Mouse (Mus musculus) gastrocnemius, adult 18-20 months (tissue): ENCODE measurements around the gene Ctf2. TPM values are rescaled to one million over a fixed set of nuclear protein-coding genes. Genes with fewer than 3 reads are reported as not detected.
"Not testable (repeated sequence)": the region's sequence is repeated elsewhere in the genome, so short reads cannot be mapped to it uniquely, and the experiment has no call there.

Experiments
- DNase-seq: peaks from one replicate; pipeline ENCODE4 v3.0.0; 2021; ENCODE audit warnings: low spot score
- total RNA-seq, 2 experiments: library from RNA; stranded (reverse); gene quantifications; 2 replicates each; pipeline ENCODE4 v1.2.3; 2021

The Ctf2 gene
- total RNA-seq, 2 experiments from 2014 or later, result not detected

GRCm38 (mm10) chr7:127714816-127715215 lies 17.1 kb downstream of the Ctf2 start:
- no peak for DNase-seq

DNA sequence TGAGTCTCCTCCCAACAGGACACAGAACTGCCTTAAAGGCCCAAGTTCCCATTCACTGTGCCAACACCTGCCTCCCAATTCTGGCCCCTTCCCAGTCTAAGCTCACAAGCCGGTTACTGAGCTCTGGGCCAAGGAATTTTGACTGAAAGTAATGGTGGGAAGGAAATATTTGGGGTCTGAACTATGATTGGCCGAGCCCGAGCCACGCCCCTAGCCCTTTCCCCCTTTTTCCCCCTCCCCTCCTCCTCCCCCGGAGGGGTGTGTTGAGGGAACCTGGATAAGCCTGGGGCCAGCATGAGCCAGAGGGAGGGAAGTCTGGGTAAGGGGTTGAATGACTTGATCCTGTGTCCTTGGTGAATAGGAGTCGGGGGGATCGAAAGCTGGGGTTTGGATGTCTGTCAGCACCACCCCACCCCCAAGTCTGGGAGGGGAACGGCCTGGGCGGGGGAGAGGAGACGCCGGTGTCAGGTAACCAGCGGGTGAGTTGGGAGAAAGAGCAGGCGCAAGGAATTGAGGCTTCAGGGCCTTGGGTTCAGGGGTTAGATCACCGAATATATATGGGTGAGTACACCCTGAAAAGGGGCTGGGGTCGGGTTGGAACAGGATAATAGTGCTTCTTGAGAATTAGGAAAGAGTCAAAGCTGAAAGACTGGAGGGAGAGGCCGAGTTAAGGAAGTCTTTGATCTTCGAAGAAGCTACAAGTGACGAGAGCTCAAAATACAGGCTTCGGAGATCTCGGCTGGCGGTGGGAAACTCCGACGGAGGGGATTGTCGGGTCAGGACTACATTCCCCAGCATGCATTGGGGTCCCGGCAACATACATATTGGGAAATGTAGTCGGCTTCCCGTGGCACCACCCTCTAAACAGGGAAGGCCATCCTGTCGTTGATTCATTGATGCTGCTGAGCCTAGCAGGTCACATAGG lies 19.2 kb downstream of the Ctf2 start, which contains the start of gene Ctf1:
Ctf1 (plus strand) TSS at position 276 of the 925 bp plus-strand sequence.
- DNase-seq, result peak; percentile 79

GRCm38 (mm10) chr7:127711456-127711855 lies 20.5 kb downstream of the Ctf2 start:
- DNase-seq, result no peak

GRCm38 (mm10) chr7:127711031-127711430 lies 20.9 kb downstream of the Ctf2 start:
- no peak for DNase-seq

- DNase-seq, result no peak
These were observed 22.5 kb downstream of the Ctf2 start for GRCm38 (mm10) chr7:127709261-127709979.

GRCm38 (mm10) chr7:127708207-127709078 lies 23.5 kb downstream of the Ctf2 start, which contains the start of gene Bcl7c:
Bcl7c (minus strand) TSS chr7:127708933.
- DNase-seq, result peak; percentile 89

DNA sequence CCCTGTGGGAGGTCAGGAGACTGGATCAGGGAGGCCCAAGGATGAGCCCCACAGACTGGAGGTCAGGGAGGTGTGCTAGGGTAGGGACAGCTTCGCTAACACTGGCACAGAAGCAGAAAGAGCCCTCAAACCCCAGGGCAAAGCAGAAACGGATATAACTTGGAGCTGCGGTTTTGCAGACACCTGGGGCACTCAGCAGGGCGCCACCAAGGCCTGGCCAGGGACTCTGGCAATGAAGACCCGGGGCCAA lies 24.1 kb downstream of the Ctf2 start:
- no peak for DNase-seq

DNA sequence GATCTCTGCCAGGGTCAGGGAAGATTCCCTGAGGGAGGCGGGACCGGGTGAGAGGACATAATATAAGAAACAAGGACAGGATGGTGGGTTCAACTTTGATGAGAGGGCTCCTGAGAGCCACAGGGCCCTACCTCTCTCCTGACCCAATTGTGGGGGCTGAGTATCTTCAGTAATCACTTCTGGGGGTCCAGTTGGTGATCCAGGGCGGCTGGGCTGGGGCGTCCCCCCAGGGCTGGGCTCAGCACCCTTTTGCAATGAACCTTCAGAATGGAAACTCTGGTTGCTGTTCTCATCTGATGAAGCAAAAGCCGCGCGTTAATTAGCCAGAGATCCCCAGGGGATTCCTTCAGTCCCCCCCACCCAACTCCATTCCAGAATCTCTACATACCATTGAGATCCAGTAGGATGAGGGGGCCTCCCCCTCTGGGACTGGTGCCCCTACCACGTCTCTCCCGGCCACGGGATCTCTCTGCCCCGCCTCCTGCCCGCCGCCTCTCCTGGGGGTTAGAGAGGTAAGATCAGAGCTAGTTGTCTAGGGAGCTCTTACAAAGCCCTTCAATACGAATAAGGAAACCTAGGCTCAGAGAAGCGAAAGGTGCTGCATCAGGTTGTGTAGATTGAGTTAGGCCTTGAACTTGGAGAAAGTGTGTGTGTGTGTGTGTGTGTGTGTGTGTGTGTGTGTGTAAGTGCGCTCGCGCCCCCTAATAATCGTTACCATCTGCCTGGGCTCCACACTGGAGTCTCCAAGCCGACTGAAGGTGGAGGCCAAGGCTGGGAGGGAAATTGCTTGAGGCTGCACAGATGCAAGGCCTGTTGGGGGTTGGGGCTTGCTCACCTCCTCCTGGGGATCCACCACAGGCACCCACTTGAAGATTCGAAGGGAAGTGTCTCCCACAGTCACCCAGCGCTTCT lies 24.7 kb downstream of the Ctf2 start:
- DNase-seq, result no peak

- DNase-seq, result no peak
These were observed 26.3 kb downstream of the Ctf2 start for GRCm38 (mm10) chr7:127705706-127706105.

GRCm38 (mm10) chr7:127704598-127704997 lies 27.4 kb downstream of the Ctf2 start:
- DNase-seq, result no peak

DNA sequence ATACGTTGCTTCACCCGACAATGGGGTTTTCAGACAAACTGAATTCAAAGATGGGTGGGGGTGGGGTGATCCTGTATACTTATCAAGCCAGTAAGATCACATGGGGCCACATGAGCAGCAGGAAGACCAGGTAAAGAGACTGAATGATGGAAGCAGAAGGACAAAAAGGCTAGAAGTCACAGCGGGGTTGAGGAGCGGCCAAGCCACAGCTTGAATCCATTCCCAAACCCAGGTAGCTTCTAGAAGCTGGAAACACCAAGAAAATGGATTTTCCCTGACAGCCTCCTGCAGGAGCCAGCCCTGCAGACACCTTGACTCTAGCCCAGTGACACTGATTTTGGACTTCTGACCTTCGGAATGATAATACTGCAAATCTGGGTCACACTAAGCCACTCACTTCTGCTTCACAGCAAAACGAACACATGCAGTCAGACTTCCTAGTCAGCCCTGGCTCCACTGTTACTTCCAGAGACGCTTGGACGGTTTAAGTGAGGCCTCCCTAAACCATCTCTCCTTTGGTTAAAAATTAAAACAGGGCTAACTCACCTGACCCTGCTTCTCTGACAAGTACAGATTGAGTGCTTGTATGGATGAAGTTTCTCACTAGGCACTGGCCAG lies 28.3 kb downstream of the Ctf2 start:
- DNase-seq, result no peak

DNA sequence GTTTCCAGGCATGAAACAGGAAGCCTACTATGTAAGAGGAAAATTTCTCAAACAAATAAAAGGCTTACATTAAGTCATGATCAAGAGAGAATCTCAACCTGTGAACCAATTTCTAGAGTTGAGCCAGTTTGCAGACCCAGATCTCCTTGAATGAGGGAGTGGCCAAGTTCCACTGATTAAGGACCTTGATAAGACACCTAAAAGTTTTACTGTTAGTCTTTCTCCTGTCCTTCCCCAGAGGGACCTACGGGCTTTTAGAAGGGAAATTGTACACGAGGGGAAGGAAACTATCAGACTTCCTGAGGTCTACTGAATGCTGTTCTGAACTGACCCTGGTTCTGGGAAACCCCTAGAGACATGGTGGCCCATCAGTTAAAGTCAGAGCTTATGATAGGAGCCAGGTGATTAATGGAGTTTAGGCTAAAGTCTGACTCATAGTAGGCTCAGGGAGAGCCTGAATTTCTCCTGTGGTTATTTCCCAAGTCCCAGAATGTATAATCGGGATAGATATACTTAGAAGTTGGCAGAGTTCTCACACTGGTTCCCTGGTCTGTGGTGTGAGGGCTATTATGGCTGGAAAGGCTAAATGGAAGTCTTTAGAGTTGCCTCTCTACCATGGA lies 31.1 kb downstream of the Ctf2 start:
- no peak for DNase-seq

DNA sequence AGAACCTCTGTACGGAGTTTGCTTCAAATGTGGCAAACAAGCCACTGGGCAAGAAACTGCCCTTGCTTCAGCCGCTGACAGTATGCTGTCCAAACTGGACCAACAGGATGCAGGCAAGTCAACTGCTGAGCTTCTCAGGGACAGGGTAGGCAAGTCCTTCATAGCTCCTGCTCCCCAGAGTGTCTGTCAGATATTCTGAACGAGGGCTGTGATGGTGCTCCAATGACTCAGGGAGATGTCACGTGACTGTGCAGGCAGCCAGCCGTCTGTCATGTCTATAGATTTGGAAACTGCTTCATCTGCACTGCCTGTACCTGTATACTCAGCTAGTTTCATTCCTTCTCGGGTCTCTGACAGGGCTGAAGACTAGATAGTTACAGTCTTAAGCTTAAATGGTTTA lies 33.0 kb downstream of the Ctf2 start:
- DNase-seq, result no peak

GRCm38 (mm10) chr7:127693730-127694129 lies 38.2 kb downstream of the Ctf2 start:
- DNase-seq, result not testable (repeated sequence)

GRCm38 (mm10) chr7:127693290-127693689 lies 38.7 kb downstream of the Ctf2 start:
- DNase-seq, result no peak

- peak; percentile 86 for DNase-seq
These were observed 40.6 kb downstream of the Ctf2 start for GRCm38 (mm10) chr7:127691221-127691989.

GRCm38 (mm10) chr7:127689626-127690280 lies 42.2 kb downstream of the Ctf2 start:
- DNase-seq, result no peak

GRCm38 (mm10) chr7:127688935-127689334 lies 43.0 kb downstream of the Ctf2 start:
- DNase-seq, result no peak
